Mouse (Mus musculus) heart, postnatal 36 days (tissue): ENCODE measurements at regions not wholly inside any gene's neighbourhood (a gene's known extent, or its start where the extent isn't known, plus 50 kb on each side); places are given as distances from the start of the nearest gene placed in this dataset.
"Not testable (repeated sequence)": the region's sequence is repeated elsewhere in the genome, so short reads cannot be mapped to it uniquely, and the experiment has no call there.

ENCODE experiments used
- DNase-seq, 2 experiments: peaks; one replicate each; pipeline ENCODE4 v3.0.0; 2021 to 2022
- intact Hi-C: fragments of 180-260 bp; cut with DNase I; formaldehyde crosslinking; loops from one replicate; pipeline ENCODE4 v1.15.1; 2025

GRCm38 (mm10) chr6:144940871-144941380 is 135.1 kb downstream of the Bcat1 start:
- DNase-seq: no peak
- intact Hi-C loops: no loop called here

GRCm38 (mm10) chr6:144938613-144939236 is 137.3 kb downstream of the Bcat1 start:
- intact Hi-C loops: no loop called here
- DNase-seq: no peak

- DNase-seq: no peak
- intact Hi-C loops: no loop called here
Measured at GRCm38 (mm10) chr6:144937211-144937610, 138.8 kb downstream of the Bcat1 start.

GRCm38 (mm10) chr6:144933722-144934235 is 142.2 kb downstream of the Bcat1 start:
- intact Hi-C loops: no loop called here
- DNase-seq: no peak

- intact Hi-C loops: no loop called here
- no peak for DNase-seq
Measured at GRCm38 (mm10) chr6:144932402-144932801, 143.6 kb downstream of the Bcat1 start.

GRCm38 (mm10) chr6:144929959-144930358 is 146.0 kb downstream of the Bcat1 start:
- intact Hi-C loops: no loop called here
- no peak for DNase-seq

GRCm38 (mm10) chr6:144929262-144929855 is 146.6 kb downstream of the Bcat1 start:
- DNase-seq: no peak
- intact Hi-C loops: no loop called here

GRCm38 (mm10) chr6:144927599-144927998 is 145.8 kb upstream of the Sox5 start:
- intact Hi-C loops: no loop called here
- no peak for DNase-seq

- intact Hi-C loops: no loop called here
- no peak for DNase-seq
Measured at GRCm38 (mm10) chr6:144922762-144923161, 141.0 kb upstream of the Sox5 start.

- DNase-seq: no peak
- intact Hi-C loops: no loop called here
Measured at GRCm38 (mm10) chr6:144919750-144920149, 138.0 kb upstream of the Sox5 start.

GRCm38 (mm10) chr6:144917128-144917527 is 135.4 kb upstream of the Sox5 start:
- intact Hi-C loops: no loop called here
- no peak for DNase-seq

- intact Hi-C loops: no loop called here
- DNase-seq: no peak
Measured at GRCm38 (mm10) chr6:144911781-144912180, 130.0 kb upstream of the Sox5 start.

- no peak for DNase-seq
- intact Hi-C loops: no loop called here
Measured at GRCm38 (mm10) chr6:144910392-144910791, 128.6 kb upstream of the Sox5 start.

GRCm38 (mm10) chr6:144908646-144909045 is 126.9 kb upstream of the Sox5 start:
- no peak for DNase-seq
- intact Hi-C loops: no loop called here

GRCm38 (mm10) chr6:144903156-144903555 is 121.4 kb upstream of the Sox5 start:
- DNase-seq: no peak

GRCm38 (mm10) chr6:144902267-144902995 is 120.7 kb upstream of the Sox5 start:
- intact Hi-C loops: no loop called here

More at GRCm38 (mm10) chr6:144903156-144903555, 121.4 kb upstream of the Sox5 start:
- intact Hi-C loops: no loop called here

GRCm38 (mm10) chr6:144901825-144902224 is 120.0 kb upstream of the Sox5 start:
- no peak for DNase-seq

More at GRCm38 (mm10) chr6:144902267-144902995, 120.7 kb upstream of the Sox5 start:
- peak; percentile 51 to 56 for DNase-seq

GRCm38 (mm10) chr6:144900858-144901257 is 119.1 kb upstream of the Sox5 start:
- intact Hi-C loops, DNase-seq: not testable (repeated sequence)

More at GRCm38 (mm10) chr6:144901825-144902224, 120.0 kb upstream of the Sox5 start:
- intact Hi-C loops: no loop called here

GRCm38 (mm10) chr6:144897526-144897925 is 115.7 kb upstream of the Sox5 start:
- intact Hi-C loops: no loop called here
- no peak for DNase-seq

GRCm38 (mm10) chr6:144890914-144891313 is 109.1 kb upstream of the Sox5 start:
- intact Hi-C loops: no loop called here

GRCm38 (mm10) chr6:144890166-144890565 is 108.4 kb upstream of the Sox5 start:
- no peak for DNase-seq
- intact Hi-C loops: no loop called here

More at GRCm38 (mm10) chr6:144890914-144891313, 109.1 kb upstream of the Sox5 start:
- no peak for DNase-seq
